Mouse (Mus musculus): ENCODE measurements around the gene Anapc2.

Gene Anapc2

GRCm38 (mm10) chr2:25267746-25268309 lies 4.5 kb upstream of the Anapc2 start:
- DNase-seq (ENCODE audit: low read depth) = no peak

GRCm38 (mm10) chr2:25272515-25272914 lies 237 bp downstream of the Anapc2 start:
- DNase-seq (ENCODE audit: low read depth) = no peak

- no peak for DNase-seq (ENCODE audit: low read depth)
These were observed 732 bp downstream of the Anapc2 start for GRCm38 (mm10) chr2:25273010-25273409.

GRCm38 (mm10) chr2:25278928-25279882 lies 6.9 kb downstream of the Anapc2 start:
- peak; percentile 89 for DNase-seq (ENCODE audit: low read depth)

GRCm38 (mm10) chr2:25285551-25285950 lies 13.3 kb downstream of the Anapc2 start:
- no peak for DNase-seq (ENCODE audit: low read depth)

- DNase-seq (ENCODE audit: low read depth) = no peak
These were observed 14.0 kb downstream of the Anapc2 start for GRCm38 (mm10) chr2:25286314-25286713.

GRCm38 (mm10) chr2:25286837-25287636 lies 14.8 kb downstream of the Anapc2 start:
- DNase-seq (ENCODE audit: low read depth) = no peak

GRCm38 (mm10) chr2:25287927-25288649 lies 15.8 kb downstream of the Anapc2 start, which contains the start of gene Tmem210:
Gene Tmem210, plus strand, starts transcription at chr2:25288145.
- DNase-seq (ENCODE audit: low read depth) = no peak

GRCm38 (mm10) chr2:25288734-25289345 lies 16.6 kb downstream of the Anapc2 start:
- no peak for DNase-seq (ENCODE audit: low read depth)

- peak; percentile 23 for DNase-seq (ENCODE audit: low read depth)
These were observed 17.4 kb downstream of the Anapc2 start, which contains the start of gene Lrrc26 for GRCm38 (mm10) chr2:25289651-25290050. Gene Lrrc26, plus strand, starts transcription at chr2:25289915.

- no peak for DNase-seq (ENCODE audit: low read depth)
These were observed 18.0 kb downstream of the Anapc2 start for GRCm38 (mm10) chr2:25290101-25290815.

- DNase-seq (ENCODE audit: low read depth) = no peak
These were observed 18.5 kb downstream of the Anapc2 start for GRCm38 (mm10) chr2:25290816-25291130.

- no peak for DNase-seq (ENCODE audit: low read depth)
These were observed 19.1 kb downstream of the Anapc2 start for GRCm38 (mm10) chr2:25291184-25292053.

- no peak for DNase-seq (ENCODE audit: low read depth)
These were observed 19.8 kb downstream of the Anapc2 start for GRCm38 (mm10) chr2:25292054-25292544.

- peak; percentile 57 for DNase-seq (ENCODE audit: low read depth)
These were observed 20.6 kb downstream of the Anapc2 start for GRCm38 (mm10) chr2:25292856-25293255.

- DNase-seq (ENCODE audit: low read depth) = no peak
These were observed 21.4 kb downstream of the Anapc2 start for GRCm38 (mm10) chr2:25293706-25294105.

- DNase-seq (ENCODE audit: low read depth) = no peak
These were observed 24.8 kb downstream of the Anapc2 start for GRCm38 (mm10) chr2:25297093-25297492.

- no peak for DNase-seq (ENCODE audit: low read depth)
These were observed 25.8 kb downstream of the Anapc2 start for GRCm38 (mm10) chr2:25298046-25298445.

GRCm38 (mm10) chr2:25303452-25303851 lies 31.2 kb downstream of the Anapc2 start:
- DNase-seq (ENCODE audit: low read depth) = no peak
